Mouse (Mus musculus) bone marrow, adult 2 months (tissue): ENCODE measurements around the gene Fbxl12.

Experiments
- CTCF ChIP-seq: fragments of 200-500 bp; IDR thresholded peaks from 2 replicates; pipeline ENCODE4 v1.5.1; 2011; ENCODE audit warnings: low read length, control low read depth; ENCODE audit not compliant: control insufficient read depth, insufficient read depth
- POLR2A ChIP-seq: fragments of 200-500 bp; IDR thresholded peaks from 2 replicates; pipeline ENCODE4 v1.6.1; 2011; ENCODE audit warnings: low read depth, mild to moderate bottlenecking, control low read depth, low read length, borderline replicate concordance; ENCODE audit not compliant: control insufficient read depth

DNA sequence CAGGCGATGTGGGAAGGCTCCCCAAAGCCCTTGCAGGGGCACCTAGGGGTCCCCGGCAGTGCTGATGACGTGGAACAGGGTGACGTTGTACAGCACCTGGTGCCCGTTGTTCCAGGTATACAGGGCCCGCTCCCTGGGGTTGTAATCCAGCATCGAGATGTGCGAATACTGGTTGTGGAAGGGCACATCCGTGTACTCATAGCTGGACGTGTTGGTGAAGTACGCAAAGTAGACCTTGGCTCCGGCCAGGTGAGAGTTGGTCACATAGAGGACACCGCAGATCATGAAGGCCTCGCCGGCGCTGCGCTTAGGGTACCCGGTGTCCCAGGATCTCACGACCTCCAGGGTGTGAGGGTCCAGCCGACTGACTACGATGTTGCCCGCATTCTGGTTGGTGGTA, 23.5 kb upstream of the Fbxl12 start:
- TF ChIP-seq CTCF: no peak
- TF ChIP-seq POLR2A: no peak
